Mouse (Mus musculus): Measurements from ENCODE around the gene Arhgap28. TPM values are rescaled to one million over a fixed set of nuclear protein-coding genes. Genes with fewer than 3 reads are reported as not detected.

Gene Arhgap28
- polyA plus RNA-seq, 1 experiment from 2014 or later = 11.5 TPM

- H3K4me3 ChIP-seq (replicated peaks; ENCODE audit: low read depth, low read length) = no peak overlapping the region
- no peaks in the 10 kb centered on the region for H3K4me1 ChIP-seq (replicated peaks; ENCODE audit: insufficient read depth, low read length)
- no peaks in the 10 kb centered on the region for H3K9me3 ChIP-seq (replicated peaks; ENCODE audit: low read length)
- no peak overlapping the region for H3K9ac ChIP-seq (ENCODE audit: low read depth, low read length)
- H3K36me3 ChIP-seq (ENCODE audit: insufficient read depth, low read length) = no peaks in the 10 kb centered on the region
- ATAC-seq (replicated peaks; ENCODE audit: low FRiP score, low read depth) (no peak), DNase-seq (ENCODE audit: low spot score) (no peak)
- 87% methylated on average over 7 of the region's 7 CpGs for WGBS
- no peak overlapping the region for H3K27ac ChIP-seq
- no peak overlapping the region for H3K4me2 ChIP-seq (ENCODE audit: low read length)
- no peaks in the 10 kb centered on the region for H3K27me3 ChIP-seq (ENCODE audit: insufficient read depth, low read length)
- TF ChIP-seq CTCF (IDR thresholded peaks at IDR 0.05; ENCODE audit: low read depth) = no peak
These were observed 84.0 kb downstream of the Arhgap28 start for GRCm38 (mm10) chr17:67919959-67920358.

GRCm38 (mm10) chr17:67918201-67918600 is 85.7 kb downstream of the Arhgap28 start:
- H3K36me3 ChIP-seq (ENCODE audit: insufficient read depth, low read length) = no peaks in the 10 kb centered on the region
- H3K4me1 ChIP-seq (replicated peaks; ENCODE audit: insufficient read depth, low read length) = no peaks in the 10 kb centered on the region
- no peak overlapping the region for H3K9ac ChIP-seq (ENCODE audit: low read depth, low read length)
- H3K27ac ChIP-seq = no peak overlapping the region
- ATAC-seq (replicated peaks; ENCODE audit: low FRiP score, low read depth) (no peak), DNase-seq (ENCODE audit: low spot score) (no peak)
- 76% methylated on average over 7 of the region's 7 CpGs for WGBS
- no peaks in the 10 kb centered on the region for H3K9me3 ChIP-seq (replicated peaks; ENCODE audit: low read length)
- no peak overlapping the region for H3K4me2 ChIP-seq (ENCODE audit: low read length)
- no peaks in the 10 kb centered on the region for H3K27me3 ChIP-seq (ENCODE audit: insufficient read depth, low read length)
- H3K4me3 ChIP-seq (replicated peaks; ENCODE audit: low read depth, low read length) = no peak overlapping the region
- no peak for TF ChIP-seq CTCF (IDR thresholded peaks at IDR 0.05; ENCODE audit: low read depth)

- Histone ChIP-seq H3K9ac (ENCODE audit: low read depth, low read length) (no peak overlapping the region), H3K4me2 (ENCODE audit: low read length) (no peak overlapping the region), H3K27me3 (ENCODE audit: insufficient read depth, low read length) (no peaks in the 10 kb centered on the region), H3K9me3 (replicated peaks; ENCODE audit: low read length) (no peaks in the 10 kb centered on the region), H3K4me1 (replicated peaks; ENCODE audit: insufficient read depth, low read length) (no peaks in the 10 kb centered on the region), H3K27ac (no peak overlapping the region), H3K4me3 (replicated peaks; ENCODE audit: low read depth, low read length) (no peak overlapping the region), H3K36me3 (ENCODE audit: insufficient read depth, low read length) (no peaks in the 10 kb centered on the region)
- TF ChIP-seq CTCF (IDR thresholded peaks at IDR 0.05; ENCODE audit: low read depth) = no peak
- WGBS = 77% methylated on average over 2 of the region's 2 CpGs
- DNase-seq (ENCODE audit: low spot score) = no peak
- ATAC-seq (replicated peaks; ENCODE audit: low FRiP score, low read depth) = no peak
These were observed 87.0 kb downstream of the Arhgap28 start for GRCm38 (mm10) chr17:67916901-67917300.

- Histone ChIP-seq H3K36me3 (ENCODE audit: insufficient read depth, low read length) (no peaks in the 10 kb centered on the region), H3K9ac (ENCODE audit: low read depth, low read length) (no peak overlapping the region), H3K27ac (no peak overlapping the region), H3K27me3 (ENCODE audit: insufficient read depth, low read length) (no peaks in the 10 kb centered on the region), H3K9me3 (replicated peaks; ENCODE audit: low read length) (no peaks in the 10 kb centered on the region), H3K4me1 (replicated peaks; ENCODE audit: insufficient read depth, low read length) (no peaks in the 10 kb centered on the region), H3K4me3 (replicated peaks; ENCODE audit: low read depth, low read length) (no peak overlapping the region), H3K4me2 (ENCODE audit: low read length) (no peak overlapping the region)
- ATAC-seq (replicated peaks; ENCODE audit: low FRiP score, low read depth) = no peak
- 46% methylated on average over 12 of the region's 12 CpGs for WGBS
- DNase-seq (ENCODE audit: low spot score) = peak; percentile 80
- TF ChIP-seq CTCF (IDR thresholded peaks at IDR 0.05; ENCODE audit: low read depth) = peak; percentile 81
These were observed 91.3 kb downstream of the Arhgap28 start for GRCm38 (mm10) chr17:67912640-67913039.

- Histone ChIP-seq H3K9ac (ENCODE audit: low read depth, low read length) (no peak overlapping the region), H3K4me2 (ENCODE audit: low read length) (no peak overlapping the region), H3K36me3 (ENCODE audit: insufficient read depth, low read length) (no peaks in the 10 kb centered on the region), H3K27ac (no peak overlapping the region), H3K4me1 (replicated peaks; ENCODE audit: insufficient read depth, low read length) (no peaks in the 10 kb centered on the region), H3K4me3 (replicated peaks; ENCODE audit: low read depth, low read length) (no peak overlapping the region), H3K27me3 (ENCODE audit: insufficient read depth, low read length) (no peaks in the 10 kb centered on the region), H3K9me3 (replicated peaks; ENCODE audit: low read length) (no peaks in the 10 kb centered on the region)
- DNase-seq (ENCODE audit: low spot score) (no peak), ATAC-seq (replicated peaks; ENCODE audit: low FRiP score, low read depth) (no peak)
- 58% methylated on average over 11 of the region's 11 CpGs for WGBS
- no peak for TF ChIP-seq CTCF (IDR thresholded peaks at IDR 0.05; ENCODE audit: low read depth)
These were observed 91.9 kb downstream of the Arhgap28 start for GRCm38 (mm10) chr17:67912051-67912450.

- ATAC-seq (replicated peaks; ENCODE audit: low FRiP score, low read depth) = no peak
- Histone ChIP-seq H3K27ac (no peak overlapping the region), H3K27me3 (ENCODE audit: insufficient read depth, low read length) (no peaks in the 10 kb centered on the region), H3K4me3 (replicated peaks; ENCODE audit: low read depth, low read length) (no peak overlapping the region), H3K9me3 (replicated peaks; ENCODE audit: low read length) (no peaks in the 10 kb centered on the region), H3K4me1 (replicated peaks; ENCODE audit: insufficient read depth, low read length) (no peaks in the 10 kb centered on the region), H3K9ac (ENCODE audit: low read depth, low read length) (no peak overlapping the region), H3K36me3 (ENCODE audit: insufficient read depth, low read length) (no peaks in the 10 kb centered on the region), H3K4me2 (ENCODE audit: low read length) (no peak overlapping the region)
- 76% methylated on average over 4 of the region's 4 CpGs for WGBS
- DNase-seq (ENCODE audit: low spot score) = no peak
- TF ChIP-seq CTCF (IDR thresholded peaks at IDR 0.05; ENCODE audit: low read depth) = no peak
These were observed 95.4 kb downstream of the Arhgap28 start for GRCm38 (mm10) chr17:67908537-67908936.

- DNase-seq (ENCODE audit: low spot score) (no peak), ATAC-seq (replicated peaks; ENCODE audit: low FRiP score, low read depth) (no peak)
- H3K4me2 ChIP-seq (ENCODE audit: low read length) = no peak overlapping the region
- no peak overlapping the region for H3K9ac ChIP-seq (ENCODE audit: low read depth, low read length)
- no peak overlapping the region for H3K27ac ChIP-seq
- H3K4me1 ChIP-seq (replicated peaks; ENCODE audit: insufficient read depth, low read length) = no peaks in the 10 kb centered on the region
- no peaks in the 10 kb centered on the region for H3K27me3 ChIP-seq (ENCODE audit: insufficient read depth, low read length)
- 81% methylated on average over 4 of the region's 4 CpGs for WGBS
- H3K9me3 ChIP-seq (replicated peaks; ENCODE audit: low read length) = no peaks in the 10 kb centered on the region
- TF ChIP-seq CTCF (IDR thresholded peaks at IDR 0.05; ENCODE audit: low read depth) = no peak
- no peaks in the 10 kb centered on the region for H3K36me3 ChIP-seq (ENCODE audit: insufficient read depth, low read length)
- H3K4me3 ChIP-seq (replicated peaks; ENCODE audit: low read depth, low read length) = no peak overlapping the region
These were observed 95.8 kb downstream of the Arhgap28 start for GRCm38 (mm10) chr17:67908137-67908536.

Measured in kidney, postnatal 0 days (tissue).